10 mouse cellular contexts compared by ENCODE assay signal in the genomic region with DNA sequence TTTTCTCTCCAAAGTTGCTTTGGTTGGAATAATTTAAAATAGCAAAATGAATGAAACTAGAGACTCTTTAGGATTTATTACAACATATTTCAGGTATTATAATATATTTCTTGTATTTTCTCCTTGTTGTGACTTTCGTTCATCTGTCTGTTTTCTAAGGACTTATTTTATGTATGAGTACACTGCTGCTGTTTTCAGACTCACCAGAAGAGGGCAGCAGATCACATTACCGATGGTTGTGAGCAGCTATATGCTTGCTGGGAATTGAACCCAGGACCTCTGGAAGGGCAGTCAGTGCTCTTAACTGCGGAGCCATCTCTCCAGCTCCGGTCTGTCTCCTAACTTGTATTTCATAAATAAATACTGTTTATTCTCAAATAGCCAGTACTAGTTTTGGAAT.
DNase-seq lines count a peak whose midpoint lies in the region; ATAC-seq and TF ChIP-seq lines count a peak whose summit lies in the region.
"Had no signal": no experiment of that assay in that cellular context is flagged by ENCODE, and none has a peak within 500 bp of the region (broad histone marks: within the 10 kb centered on the region; RNA-seq: fewer than 3 reads in every experiment).

No protein-coding gene starts in this region.

- TF ChIP-seq RAD21 in CH12.LX (IDR thresholded peaks at IDR 0.05; ENCODE audit: low read depth, low read length) = no peak

- no peak for TF ChIP-seq CTCF in cerebellum, adult 2 months (IDR thresholded peaks at IDR 0.05; ENCODE audit: borderline replicate concordance, insufficient read depth, low read depth, low read length)
- peak; percentile 37 for TF ChIP-seq CTCF in left cerebral cortex, adult 2 months (IDR thresholded peaks at IDR 0.05)
- TF ChIP-seq CTCF in CH12.LX (conservative IDR thresholded peaks at IDR 0.05 in 1 of 2, IDR thresholded peaks at IDR 0.05 in 1 of 2; ENCODE audit: low read depth in 2 of 2, low read length in 2 of 2) = peak; percentile 36 to 38; a peak in 3 of 4 replicates
- TF ChIP-seq CTCF in brain, embryonic 14.5 days (IDR thresholded peaks at IDR 0.05; ENCODE audit: borderline replicate concordance, extremely low read depth, insufficient read depth, insufficient read length) = peak; percentile 18; the same call in 1 of the 2 replicates

- intact Hi-C loops in left cerebral cortex, adult 2 months (cut with DNase I) = no loop called here

- no peak overlapping the region for H3K27ac ChIP-seq in cerebellum, adult 2 months (ENCODE audit: insufficient read depth, low read length)
- no peak overlapping the region for H3K27ac ChIP-seq in left cerebral cortex, adult 2 months
- H3K27ac ChIP-seq in CH12.LX (ENCODE audit: insufficient read depth, low read depth) = no peak overlapping the region
- H3K27ac ChIP-seq: forebrain, embryonic 12.5 days had no signal

- H3K79me2 ChIP-seq in CH12.LX (replicated peaks; ENCODE audit: control insufficient read depth, extremely low read depth, insufficient read depth, poor library complexity, severe bottlenecking) = no peaks in the 10 kb centered on the region

- no peak for ATAC-seq in megakaryocyte, adult 5-6 weeks (ENCODE audit: poor library complexity, severe bottlenecking)

- 71% methylated on average over 4 of the region's 4 CpGs for WGBS in cerebellum, adult 2 months

- dilution Hi-C loops in CH12.LX (cut with MboI; ENCODE audit: extremely low pct_ligation_motif_present, extremely low pct_unique_long_range_greater_than_20kb, low sequenced_read_pairs) = no loop called here

- H3K27me3 ChIP-seq in cerebellum, adult 2 months (ENCODE audit: control insufficient read depth, insufficient read depth, low read length) = no peaks in the 10 kb centered on the region
- no peaks in the 10 kb centered on the region for H3K27me3 ChIP-seq in CH12.LX (replicated peaks)
- H3K27me3 ChIP-seq: forebrain, embryonic 12.5 days had no signal

- no peak overlapping the region for H3K4me3 ChIP-seq in cerebellum, adult 2 months (replicated peaks; ENCODE audit: insufficient read depth, low read depth, low read length)
- H3K4me3 ChIP-seq in left cerebral cortex, adult 2 months = no peak overlapping the region
- H3K4me3 ChIP-seq in CH12.LX (replicated peaks in 1 of 3; ENCODE audit: low read depth in 2 of 3, low read length in 2 of 3, poor library complexity in 1 of 3) = no peak overlapping the region
- H3K4me3 ChIP-seq: forebrain, embryonic 12.5 days had no signal

- H3K4me1 ChIP-seq in cerebellum, adult 2 months (ENCODE audit: control insufficient read depth, insufficient read depth, low read length) = no peaks in the 10 kb centered on the region
- H3K4me1 ChIP-seq in CH12.LX (ENCODE audit: control insufficient read depth in 1 of 2, insufficient read depth in 2 of 2) = no peaks in the 10 kb centered on the region
- H3K4me1 ChIP-seq: forebrain, embryonic 12.5 days had no signal

- H3K36me3 ChIP-seq in CH12.LX (replicated peaks in 1 of 2; ENCODE audit: control insufficient read depth in 1 of 2, insufficient read depth in 1 of 2, low read length in 1 of 2) = no peaks in the 10 kb centered on the region
- H3K36me3 ChIP-seq: forebrain, embryonic 12.5 days had no signal

- H3K4me2 ChIP-seq in CH12.LX (ENCODE audit: insufficient read depth, low read depth, poor library complexity, severe bottlenecking) = no peak overlapping the region
- H3K4me2 ChIP-seq: forebrain, embryonic 12.5 days had no signal

- in situ Hi-C loops in CH12.LX (cut with MboI; ENCODE audit: low pct_ligation_motif_present, low pct_unique_long_range_greater_than_20kb, low sequenced_read_pairs) = no loop called here

- H3K9ac ChIP-seq in CH12.LX (ENCODE audit: insufficient read depth, low read depth) = no peak overlapping the region
- H3K9ac ChIP-seq: forebrain, embryonic 12.5 days had no signal

- DNase-seq in cerebellum, postnatal 10 days = peak; percentile 11 to 16
- DNase-seq in cerebellum, adult 2 months = no peak
- no peak for DNase-seq in left cerebral cortex, adult 2 months (ENCODE audit: extremely low spot score in 1 of 2, low spot score in 2 of 2)
- DNase-seq in left cerebral cortex, adult 8-10 months (ENCODE audit: low spot score in 2 of 2) = no peak
- peak; percentile 19 for DNase-seq in CH12.LX (ENCODE audit: extremely low read depth)
- no peak for DNase-seq in brain, embryonic 14.5 days (ENCODE audit: low read depth)
- DNase-seq in right cerebral cortex, adult 18-20 months = no peak
- DNase-seq: midbrain, embryonic 14.5 days had no signal

- no peak for TF ChIP-seq EP300 in CH12.LX (IDR thresholded peaks at IDR 0.05; ENCODE audit: low read length)

- no peaks in the 10 kb centered on the region for H3K9me3 ChIP-seq in CH12.LX (replicated peaks; ENCODE audit: low read length)
- H3K9me3 ChIP-seq: forebrain, embryonic 12.5 days had no signal

- TF ChIP-seq POLR2A in cerebellum, adult 2 months (IDR thresholded peaks at IDR 0.05; ENCODE audit: borderline replicate concordance, insufficient read depth, low read length) = no peak
- no peak for TF ChIP-seq POLR2A in CH12.LX (IDR thresholded peaks at IDR 0.05; ENCODE audit: low read depth, low read length)
- no peak for TF ChIP-seq POLR2A in brain, embryonic 14.5 days (IDR thresholded peaks at IDR 0.05; ENCODE audit: borderline replicate concordance, extremely low read depth, insufficient read depth, insufficient read length, poor library complexity, severe bottlenecking)

TF ChIP-seq in CH12.LX, 34 proteins besides CTCF, POLR2A, EP300 and RAD21:
- TF ChIP-seq TCF12 (IDR thresholded peaks at IDR 0.05; ENCODE audit: low read depth, low read length) = no peak
- no peak for TF ChIP-seq USF1 (IDR thresholded peaks at IDR 0.05; ENCODE audit: low read depth, low read length)
- no peak for TF ChIP-seq ELF1 (IDR thresholded peaks at IDR 0.05; ENCODE audit: low read depth, low read length)
- no peak for TF ChIP-seq ZNF384 (IDR thresholded peaks at IDR 0.05; ENCODE audit: low read depth, low read length)
- TF ChIP-seq PAX5 (IDR thresholded peaks at IDR 0.05; ENCODE audit: low read length) = no peak
- no peak for TF ChIP-seq CHD1 (IDR thresholded peaks at IDR 0.05; ENCODE audit: low read depth, low read length)
- TF ChIP-seq MXI1 (IDR thresholded peaks at IDR 0.05; ENCODE audit: low read depth, low read length) = no peak
- no peak for TF ChIP-seq RCOR1 (conservative IDR thresholded peaks at IDR 0.05; ENCODE audit: low read depth, low read length)
- TF ChIP-seq USF2 (conservative IDR thresholded peaks at IDR 0.05; ENCODE audit: low read depth, low read length) = no peak
- TF ChIP-seq ZKSCAN1 (IDR thresholded peaks at IDR 0.05; ENCODE audit: borderline replicate concordance, low read depth, low read length) = no peak
- no peak for TF ChIP-seq MAFK (IDR thresholded peaks at IDR 0.05; ENCODE audit: insufficient replicate concordance, low read length)
- no peak for TF ChIP-seq KAT2A (IDR thresholded peaks at IDR 0.05; ENCODE audit: insufficient replicate concordance, low read length)
- TF ChIP-seq POLR2AphosphoS2 (IDR thresholded peaks at IDR 0.05; ENCODE audit: low read depth, low read length) = no peak
- TF ChIP-seq BHLHE40 (IDR thresholded peaks at IDR 0.05; ENCODE audit: low read depth, low read length) = no peak
- no peak for TF ChIP-seq GABPA (IDR thresholded peaks at IDR 0.05; ENCODE audit: insufficient replicate concordance, low read depth, low read length)
- no peak for TF ChIP-seq NELFE (IDR thresholded peaks at IDR 0.05; ENCODE audit: low read depth, low read length)

Comparison
In these comparisons a context has a peak if more than half of its experiments do, and no peak if none do; other contexts are left out.
1. DNase-seq: peak in cerebellum, postnatal 10 days (2 of 2) and CH12.LX (single experiment); none in cerebellum, adult 2 months (0 of 2), left cerebral cortex, adult 2 months (0 of 2), left cerebral cortex, adult 8-10 months (0 of 2), brain, embryonic 14.5 days (single experiment) and right cerebral cortex, adult 18-20 months (single experiment).